Mouse (Mus musculus): ENCODE results near the gene Rnf224.

DNA sequence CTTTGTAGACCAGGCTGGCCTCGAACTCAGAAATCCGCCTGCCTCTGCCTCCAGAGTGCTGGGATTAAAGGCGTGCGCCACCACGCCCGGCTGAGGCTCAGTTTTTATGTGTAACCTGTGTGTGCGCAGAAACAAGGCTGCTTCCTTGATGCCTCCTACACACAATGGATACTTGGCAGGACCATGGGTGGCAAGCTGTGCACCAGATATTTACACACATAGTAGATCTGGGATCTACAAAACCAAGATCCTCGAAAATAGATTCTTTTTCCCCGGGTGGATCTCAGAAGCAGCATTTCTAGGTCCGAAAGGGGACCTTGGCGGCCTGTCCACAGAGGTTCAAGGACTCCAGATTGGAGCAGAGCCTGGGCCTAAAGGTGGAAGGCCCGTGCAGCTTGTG lies 25.3 kb upstream of the Rnf224 start:
- TF ChIP-seq POLR2A (IDR thresholded peaks at IDR 0.05; ENCODE audit: control insufficient read depth, extremely low read depth, insufficient read depth, low read length, poor library complexity) = no peak
- no peak for TF ChIP-seq CTCF (IDR thresholded peaks at IDR 0.05; ENCODE audit: borderline replicate concordance, control insufficient read depth, extremely low read depth, insufficient read depth, low read length, poor library complexity)
